Mouse (Mus musculus) liver, adult 2 months (tissue): ENCODE measurements around the gene Gmnn.

ENCODE experiments used
- CTCF ChIP-seq: fragments of 200-500 bp; IDR thresholded peaks from 2 replicates; pipeline ENCODE4 v1.5.1; 2011; ENCODE audit warnings: low read depth, low read length, control low read depth
- POLR2A ChIP-seq: fragments of 200-500 bp; IDR thresholded peaks from 2 replicates; pipeline ENCODE4 v1.6.1; 2011; ENCODE audit warnings: low read length, control low read depth; ENCODE audit not compliant: insufficient read depth; ENCODE audit errors: extremely low read depth

- no peak for TF ChIP-seq CTCF
- TF ChIP-seq POLR2A, result no peak
Measured at GRCm38 (mm10) chr13:24761083-24761402, 680 bp downstream of the Gmnn start.
